Mouse (Mus musculus) ES-Bruce4 (cell line): ENCODE results near the gene Ammecr1.
A peak's percentile ranks its signal among the peaks of the same experiment; 100 is the strongest.

Experiments
- CTCF ChIP-seq: IDR thresholded peaks from one replicate; pipeline ENCODE4 v1.8.1; 2011; ENCODE audit warnings: low read depth, low read length
- POLR2A ChIP-seq: IDR thresholded peaks from one replicate; pipeline ENCODE4 v1.8.1; 2011; ENCODE audit warnings: low read length; ENCODE audit not compliant: insufficient read depth

DNA sequence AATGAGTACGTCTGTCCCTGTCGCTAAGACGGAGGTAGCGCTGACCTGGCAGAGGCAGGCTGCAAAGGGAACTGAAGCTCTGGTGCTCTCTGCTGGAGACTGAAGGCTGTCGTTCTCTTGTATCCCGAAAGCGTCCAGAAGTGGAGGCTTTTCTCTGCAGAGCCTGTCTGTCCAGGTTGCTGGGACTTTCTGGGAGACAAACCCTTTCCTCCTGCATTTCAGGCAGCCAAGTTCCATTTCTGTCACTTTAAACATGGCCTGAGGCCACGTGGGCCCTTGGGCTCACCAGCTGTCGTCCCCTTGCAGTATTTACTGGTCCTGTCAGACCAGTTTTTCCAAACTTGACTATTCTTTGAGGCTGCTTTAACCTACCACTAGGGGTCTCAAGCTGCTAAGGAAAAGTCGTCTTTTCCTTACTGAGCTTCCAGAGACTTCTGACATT is 159.9 kb downstream of the Ammecr1 start:
- TF ChIP-seq POLR2A (no peak), CTCF (peak; percentile 5)
